Mouse (Mus musculus): ENCODE data around the gene Zfp568.
"Not testable (repeated sequence)": the region's sequence is repeated elsewhere in the genome, so short reads cannot be mapped to it uniquely, and the experiment has no call there.

Gene Zfp568

DNA sequence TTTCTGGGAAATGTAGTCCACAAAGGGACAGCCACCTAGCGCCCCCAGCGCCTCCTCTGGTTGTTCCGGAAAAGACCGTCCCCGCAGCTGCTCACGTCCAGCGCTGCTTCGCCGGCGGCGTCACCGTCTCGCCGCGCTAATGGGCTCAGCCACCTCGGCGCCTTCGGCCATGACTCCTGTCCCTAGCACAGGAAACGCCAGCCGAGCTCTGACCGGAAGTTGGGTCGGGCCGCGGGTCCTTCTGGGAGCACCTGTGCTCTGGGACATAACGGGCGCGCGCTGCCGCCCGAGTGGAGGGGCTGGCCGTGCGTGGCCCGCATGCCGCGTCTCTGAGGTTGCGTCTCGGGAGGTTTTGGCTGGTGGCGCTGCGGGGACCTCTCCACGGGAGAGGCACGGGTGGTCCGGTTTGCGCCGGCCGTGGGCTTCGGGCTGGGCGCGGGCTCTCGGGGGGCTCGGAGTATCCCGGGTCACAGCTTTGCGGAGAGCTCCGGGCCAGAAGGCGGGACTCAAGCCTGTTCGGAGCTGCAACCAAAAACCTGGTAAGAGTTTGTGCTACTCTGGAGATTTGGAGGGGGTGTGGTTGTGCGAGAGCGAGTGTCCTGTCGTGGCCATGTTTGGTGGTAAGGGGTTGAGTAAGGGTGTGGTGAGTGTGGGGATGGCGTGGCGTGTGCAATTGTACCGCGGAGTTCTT, at the start of gene Zfp568:
Gene Zfp568, plus strand, starts transcription at position 266 of the 691 bp plus-strand sequence.
- DNase-seq (ENCODE audit: low spot score in 2 of 2), result peak; percentile 93 to 94

GRCm38 (mm10) chr7:29938856-29939255, 44.9 kb upstream of the Zfp568 start:
- DNase-seq (ENCODE audit: low spot score in 2 of 2), result no peak

- DNase-seq (ENCODE audit: low spot score in 2 of 2), result no peak
These were observed 42.7 kb upstream of the Zfp568 start for GRCm38 (mm10) chr7:29941027-29941426.

- DNase-seq (ENCODE audit: low spot score in 2 of 2), result no peak
These were observed 41.0 kb upstream of the Zfp568 start for GRCm38 (mm10) chr7:29942740-29943139.

DNA sequence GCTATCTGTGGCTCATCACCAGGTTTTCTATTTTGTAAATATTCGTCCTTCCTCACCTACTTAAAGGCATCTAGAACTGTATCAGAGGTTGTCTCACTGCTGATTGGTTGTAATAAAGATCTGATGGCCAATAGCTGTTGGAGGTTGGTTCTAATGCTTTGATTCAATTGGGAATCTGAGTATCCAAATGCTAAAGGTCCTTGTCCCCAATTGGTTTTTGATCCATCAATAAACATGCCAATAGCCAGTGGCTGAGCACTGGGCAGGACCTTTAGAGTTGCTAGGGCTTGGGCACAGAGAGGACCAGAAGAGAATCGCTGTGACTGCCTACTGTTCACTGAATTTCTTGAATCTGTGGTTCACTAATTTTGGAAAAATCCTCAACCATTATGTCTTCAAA, 40.0 kb upstream of the Zfp568 start:
- no peak for DNase-seq (ENCODE audit: low spot score in 2 of 2)

GRCm38 (mm10) chr7:29944201-29944600, 39.6 kb upstream of the Zfp568 start:
- DNase-seq (ENCODE audit: low spot score in 2 of 2), result peak; percentile 27 to 59

DNA sequence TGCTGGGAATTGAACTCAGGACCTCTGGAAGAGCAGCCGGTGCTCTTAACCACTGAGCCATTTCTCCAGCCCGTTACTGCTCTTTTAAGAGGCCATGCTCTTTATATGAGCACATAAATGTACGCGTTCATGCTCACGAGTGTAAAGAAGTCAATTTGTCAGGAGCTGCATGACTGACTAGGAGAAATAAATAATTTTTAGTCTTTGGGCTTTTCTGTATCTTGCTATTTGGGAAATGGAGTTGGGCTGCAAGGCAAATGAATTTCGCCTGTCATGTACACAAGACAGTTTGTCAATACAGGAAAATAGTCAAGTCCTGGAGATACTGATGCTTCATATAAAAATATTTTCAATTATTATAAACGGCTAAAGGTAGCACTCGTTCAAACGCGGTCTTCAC, 30.7 kb upstream of the Zfp568 start:
- DNase-seq (ENCODE audit: low spot score in 2 of 2), result no peak

- peak; percentile 85 to 87 for DNase-seq (ENCODE audit: low spot score in 2 of 2)
These were observed 30.0 kb upstream of the Zfp568 start, which contains the start of gene Zfp74 for GRCm38 (mm10) chr7:29953513-29954401. TSS of gene Zfp74 (minus strand) at chr7:29954089.

GRCm38 (mm10) chr7:29954731-29955130, 29.0 kb upstream of the Zfp568 start:
- DNase-seq (ENCODE audit: low spot score in 2 of 2), result peak in 1 of 2 experiments; percentile 38

DNA sequence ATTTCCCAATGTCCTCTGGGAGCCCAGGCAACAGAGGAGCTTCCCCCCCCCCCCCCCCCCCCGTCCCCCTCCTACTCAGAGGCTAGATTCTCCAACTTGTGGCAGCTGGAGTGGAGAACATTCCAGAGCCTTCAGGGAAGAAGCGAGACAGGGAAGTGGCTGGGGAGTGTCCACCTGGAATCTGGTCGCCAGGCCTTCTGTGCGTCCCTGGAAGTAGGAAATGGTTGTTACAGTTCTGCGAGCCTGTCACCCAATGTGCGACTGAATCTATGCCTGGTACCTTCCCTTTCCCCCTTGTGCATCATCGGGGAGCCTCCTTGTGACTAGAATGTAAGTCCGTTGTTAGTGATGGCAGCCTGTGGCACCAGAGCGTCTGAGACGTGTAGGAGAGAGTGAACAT, 27.5 kb upstream of the Zfp568 start:
- DNase-seq (ENCODE audit: low spot score in 2 of 2), result peak in 1 of 2 experiments; percentile 36

- DNase-seq (ENCODE audit: low spot score in 2 of 2), result no peak
These were observed 25.5 kb upstream of the Zfp568 start for GRCm38 (mm10) chr7:29958125-29958724.

GRCm38 (mm10) chr7:29959004-29959403, 24.8 kb upstream of the Zfp568 start:
- DNase-seq (ENCODE audit: low spot score in 2 of 2), result no peak

DNA sequence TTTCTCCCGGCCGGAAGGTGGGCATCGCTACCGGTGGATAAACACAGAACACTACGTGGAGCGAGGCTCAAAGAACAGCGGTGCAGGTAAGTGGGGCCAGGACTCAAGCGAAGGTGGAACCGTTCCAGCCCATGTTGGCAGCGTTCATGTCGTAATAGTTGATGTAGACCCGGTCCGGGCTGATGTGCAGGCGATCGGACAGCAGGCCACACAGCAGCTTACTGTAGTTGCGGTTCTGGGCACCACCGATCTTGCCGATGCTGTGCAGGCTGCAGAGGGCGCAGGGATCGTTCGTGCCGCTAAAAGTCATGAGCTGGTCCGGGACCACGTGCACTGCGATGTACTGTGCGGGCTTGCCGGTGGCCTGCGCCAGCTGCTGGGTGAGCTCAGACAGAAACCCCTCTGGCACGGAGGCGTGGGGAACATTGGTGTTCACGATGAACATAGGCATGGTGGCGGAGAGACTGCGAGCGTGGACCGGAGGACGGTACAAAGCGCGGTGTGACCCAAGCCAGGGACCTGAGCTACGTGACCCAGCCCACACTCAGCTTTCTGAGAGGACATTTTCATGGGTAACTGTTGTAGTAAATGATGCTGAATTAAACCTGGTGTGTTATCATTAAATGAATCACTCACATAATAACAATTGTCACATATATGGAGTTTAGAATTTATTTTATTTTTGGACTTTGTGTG, 18.5 kb upstream of the Zfp568 start:
- DNase-seq (ENCODE audit: low spot score in 2 of 2), result not testable (repeated sequence)

GRCm38 (mm10) chr7:29970686-29971085, 13.1 kb upstream of the Zfp568 start:
- DNase-seq (ENCODE audit: low spot score in 2 of 2), result no peak

- DNase-seq (ENCODE audit: low spot score in 2 of 2), result no peak
These were observed 3.0 kb upstream of the Zfp568 start for GRCm38 (mm10) chr7:29980761-29981160.

DNA sequence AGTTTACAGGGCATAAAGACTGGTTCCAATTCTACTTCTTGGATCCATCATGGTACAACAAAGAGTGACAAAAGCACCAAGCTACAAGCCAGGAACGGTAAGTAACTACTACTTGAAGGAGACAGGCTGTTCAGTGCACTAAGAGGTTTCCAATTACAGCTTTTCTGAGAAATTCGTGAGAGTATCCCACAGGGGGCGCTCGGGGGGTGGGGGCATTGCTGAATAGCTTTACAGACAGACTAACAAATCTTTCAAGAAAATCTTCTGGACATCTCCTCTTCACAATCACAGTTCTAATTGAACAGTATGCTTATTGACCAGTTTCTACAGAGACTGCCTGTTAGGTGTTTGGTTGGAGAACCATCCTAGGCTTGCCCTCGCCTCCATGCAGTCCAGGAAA, 2.3 kb upstream of the Zfp568 start:
- no peak for DNase-seq (ENCODE audit: low spot score in 2 of 2)

DNA sequence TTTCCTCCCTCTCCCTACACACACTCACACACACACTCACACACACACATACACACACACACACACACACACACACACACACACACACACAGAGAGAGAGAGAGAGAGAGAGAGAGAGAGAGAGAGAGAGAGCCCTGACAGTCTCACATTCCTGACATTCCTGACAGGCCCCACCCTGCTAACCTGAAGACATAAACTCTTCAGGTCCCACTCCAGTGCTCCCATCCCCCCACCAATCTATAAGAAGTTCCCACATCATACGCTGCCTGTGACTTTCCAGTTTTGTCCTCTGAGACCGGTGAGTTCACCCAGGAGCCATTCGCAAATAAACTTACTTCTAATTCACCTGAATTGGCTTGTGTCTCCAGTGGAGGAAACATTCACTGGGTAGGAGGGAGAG, 1.9 kb upstream of the Zfp568 start:
- DNase-seq (ENCODE audit: low spot score in 2 of 2), result no peak

DNA sequence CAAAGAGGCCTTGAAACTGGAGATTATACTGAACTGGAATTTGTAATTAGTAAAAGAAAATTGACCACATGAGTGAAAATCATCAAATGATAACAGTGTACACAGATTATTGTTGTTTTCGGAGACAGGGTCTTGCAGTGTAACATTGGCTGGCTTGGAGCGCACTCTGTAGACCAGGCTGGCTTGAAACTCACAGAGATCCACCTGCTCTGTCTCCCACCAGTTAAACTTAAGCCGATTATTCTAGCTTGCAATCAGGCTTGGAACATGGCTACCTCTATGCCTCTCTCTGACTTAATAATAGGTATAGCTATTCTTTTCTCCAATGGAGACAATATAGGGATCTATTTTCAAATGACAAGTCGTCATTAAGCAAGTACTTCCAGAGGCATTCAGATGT, 1.4 kb upstream of the Zfp568 start:
- DNase-seq (ENCODE audit: low spot score in 2 of 2), result no peak

GRCm38 (mm10) chr7:29982931-29983330, 824 bp upstream of the Zfp568 start:
- peak; percentile 26 to 36 for DNase-seq (ENCODE audit: low spot score in 2 of 2)

GRCm38 (mm10) chr7:29983340-29983689, 440 bp upstream of the Zfp568 start:
- DNase-seq (ENCODE audit: low spot score in 2 of 2), result no peak

- no peak for DNase-seq (ENCODE audit: low spot score in 2 of 2)
These were observed 2.3 kb downstream of the Zfp568 start for GRCm38 (mm10) chr7:29986101-29986500.

DNA sequence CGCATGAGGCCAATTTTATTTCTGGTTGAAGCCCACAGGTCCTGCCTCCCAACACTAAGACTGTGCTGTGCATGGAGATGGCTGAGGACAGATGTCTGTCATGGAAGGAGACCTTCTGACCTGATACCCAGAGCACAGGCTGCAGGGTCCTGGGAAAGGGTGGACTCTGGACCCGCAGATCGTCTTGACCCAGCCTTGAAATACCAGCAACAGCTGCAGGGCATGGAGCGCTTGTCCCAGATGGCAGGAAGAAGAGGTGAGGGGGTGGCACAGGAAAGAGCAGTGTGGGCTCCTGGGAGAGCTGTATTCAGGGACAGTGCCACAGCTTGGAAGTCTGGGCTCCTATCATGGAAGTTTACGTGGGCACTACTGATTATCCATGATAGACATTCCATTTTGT, 3.8 kb downstream of the Zfp568 start:
- DNase-seq (ENCODE audit: low spot score in 2 of 2), result no peak
